In the genomic region with DNA sequence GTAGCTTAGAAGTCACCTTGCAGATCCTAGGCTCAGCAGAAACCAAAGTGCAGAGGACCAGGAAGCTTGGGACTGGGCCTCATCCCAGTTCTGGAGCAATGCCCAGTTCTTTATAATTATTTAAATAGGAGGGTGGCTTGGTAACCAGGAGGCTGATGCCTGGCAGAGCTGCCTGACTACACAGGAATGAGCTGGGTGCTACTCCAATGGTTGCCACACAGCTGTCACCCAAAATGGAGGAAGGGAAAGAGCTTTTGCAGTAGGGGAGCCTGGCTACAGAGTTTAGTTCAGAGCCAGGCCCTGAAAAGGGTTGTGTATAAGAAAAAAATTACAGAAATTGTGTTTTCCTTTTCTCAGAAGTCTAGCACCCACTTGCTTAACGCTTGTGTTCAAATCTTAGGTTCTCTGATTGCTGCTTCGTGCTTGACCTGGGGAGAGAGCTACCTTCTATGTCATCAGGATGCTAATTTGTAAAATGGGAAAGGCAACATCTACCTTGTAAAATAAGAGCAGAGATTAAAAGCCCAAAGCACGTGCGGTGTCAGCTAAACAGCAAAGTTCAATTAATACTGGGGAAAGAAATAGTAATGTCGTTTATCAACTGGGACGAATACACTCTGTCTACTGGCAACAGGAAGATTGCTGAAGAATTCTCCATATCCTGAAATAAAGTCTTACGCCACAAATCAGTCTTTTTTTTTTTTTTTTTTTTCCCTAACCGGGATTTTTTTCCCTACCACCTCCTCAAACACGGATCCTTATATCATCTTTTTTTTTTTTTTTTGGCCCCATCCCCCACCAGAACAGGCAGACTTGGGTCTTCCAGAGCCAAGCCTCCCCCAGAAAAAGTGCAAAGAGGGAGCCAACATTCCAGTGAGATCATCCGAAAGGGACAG, we compare ENCODE assay signal across 8 mouse cellular contexts. TPM values are rescaled to one million over a fixed set of nuclear protein-coding genes. Genes with fewer than 3 reads are reported as not detected.
DNase-seq lines count a peak whose midpoint lies in the region; ATAC-seq and TF ChIP-seq lines count a peak whose summit lies in the region.

No protein-coding gene starts in this region.

- H3K36me3 ChIP-seq in neural tube, embryonic 11.5 days (ENCODE audit: control insufficient read depth, insufficient read depth, low read length): peaks cover 3% of the 10 kb centered on the region
- no peaks in the 10 kb centered on the region; the same call in 1 of the 2 replicates for H3K36me3 ChIP-seq in limb, embryonic 11.5 days (ENCODE audit: control insufficient read depth, insufficient read depth, low read length)
- no peaks in the 10 kb centered on the region for H3K36me3 ChIP-seq in midbrain, embryonic 16.5 days (ENCODE audit: control insufficient read depth, insufficient read depth, low read length)

- H3K4me3 ChIP-seq in neural tube, embryonic 11.5 days (ENCODE audit: low read depth, low read length): peak overlapping the region; percentile 83
- peak overlapping the region; percentile 53 for H3K4me3 ChIP-seq in bone marrow macrophage, adult 2 months (ENCODE audit: insufficient read depth, low read length)
- peak overlapping the region; percentile 98 for H3K4me3 ChIP-seq in limb, embryonic 11.5 days (ENCODE audit: low read depth, low read length)
- peak overlapping the region; percentile 78 for H3K4me3 ChIP-seq in midbrain, embryonic 16.5 days (ENCODE audit: low read depth, low read length)

- H3K27me3 ChIP-seq in neural tube, embryonic 11.5 days (ENCODE audit: control insufficient read depth, insufficient read depth, low read length): no peaks in the 10 kb centered on the region
- H3K27me3 ChIP-seq in limb, embryonic 11.5 days (ENCODE audit: control insufficient read depth, insufficient read depth, low read length): no peaks in the 10 kb centered on the region
- no peaks in the 10 kb centered on the region for H3K27me3 ChIP-seq in midbrain, embryonic 16.5 days (ENCODE audit: control insufficient read depth, insufficient read depth, low read depth, low read length)

- WGBS in neural tube, embryonic 11.5 days: 20% methylated on average over 10 of the region's 10 CpGs
- WGBS in limb, embryonic 11.5 days: 13% methylated on average over 10 of the region's 10 CpGs
- 11% methylated on average over 10 of the region's 10 CpGs for WGBS in midbrain, embryonic 16.5 days

- TF ChIP-seq POLR2A in bone marrow macrophage, adult 2 months (IDR thresholded peaks at IDR 0.05; ENCODE audit: borderline replicate concordance, low read depth, low read length): no peak

- H3K9me3 ChIP-seq in neural tube, embryonic 11.5 days (ENCODE audit: control insufficient read depth, low read length): no peaks in the 10 kb centered on the region
- no peaks in the 10 kb centered on the region for H3K9me3 ChIP-seq in limb, embryonic 11.5 days (ENCODE audit: control insufficient read depth, low read length)
- H3K9me3 ChIP-seq in midbrain, embryonic 16.5 days (replicated peaks; ENCODE audit: control insufficient read depth, low read length, poor library complexity, severe bottlenecking): no peaks in the 10 kb centered on the region

- DNase-seq in neural tube, embryonic 11.5 days (ENCODE audit: low spot score): no peak
- DNase-seq in neural tube, embryonic 10.5 days (ENCODE audit: extremely low spot score, low spot score): no peak
- peak; percentile 9 for DNase-seq in gastrocnemius, postnatal 14 days
- DNase-seq in kidney, adult 11 months: peak; percentile 84
- DNase-seq in limb, embryonic 11.5 days (ENCODE audit: low spot score): no peak
- DNase-seq in spleen, postnatal 14 days (ENCODE audit: low spot score in 2 of 2): no peak

- H3K4me2 ChIP-seq in neural tube, embryonic 11.5 days (ENCODE audit: low read depth): peak overlapping the region; percentile 55
- H3K4me2 ChIP-seq in limb, embryonic 11.5 days (ENCODE audit: low read depth, severe bottlenecking): peak overlapping the region; percentile 54
- H3K4me2 ChIP-seq in midbrain, embryonic 16.5 days (ENCODE audit: low read length): peak overlapping the region; percentile 63

- H3K27ac ChIP-seq in neural tube, embryonic 11.5 days (ENCODE audit: low read depth, low read length): peak overlapping the region; percentile 72; the same call in 1 of the 2 replicates
- H3K27ac ChIP-seq in bone marrow macrophage, adult 2 months (ENCODE audit: insufficient read depth, low read depth, low read length): peak overlapping the region; percentile 76
- peak overlapping the region; percentile 73; the same call in 1 of the 2 replicates for H3K27ac ChIP-seq in limb, embryonic 11.5 days (replicated peaks; ENCODE audit: low read depth, low read length)
- peak overlapping the region; percentile 95 for H3K27ac ChIP-seq in midbrain, embryonic 16.5 days (ENCODE audit: low read length)

- peaks cover 24% of the 10 kb centered on the region for H3K4me1 ChIP-seq in neural tube, embryonic 11.5 days (ENCODE audit: control insufficient read depth, insufficient read depth, low read length)
- H3K4me1 ChIP-seq in bone marrow macrophage, adult 2 months (ENCODE audit: control insufficient read depth, insufficient read depth, low read length): peaks cover 27% of the 10 kb centered on the region
- peaks cover 4% of the 10 kb centered on the region; the same call in 1 of the 2 replicates for H3K4me1 ChIP-seq in limb, embryonic 11.5 days (ENCODE audit: control insufficient read depth, insufficient read depth, low read length)
- peaks cover 36% of the 10 kb centered on the region for H3K4me1 ChIP-seq in midbrain, embryonic 16.5 days (ENCODE audit: control insufficient read depth, insufficient read depth, low read length)

- no peak for TF ChIP-seq CTCF in bone marrow macrophage, adult 2 months (IDR thresholded peaks at IDR 0.05; ENCODE audit: low read depth, low read length)

- H3K9ac ChIP-seq in neural tube, embryonic 11.5 days (ENCODE audit: low read length): peak overlapping the region; percentile 58
- H3K9ac ChIP-seq in limb, embryonic 11.5 days (ENCODE audit: low read length): peak overlapping the region; percentile 91
- H3K9ac ChIP-seq in midbrain, embryonic 16.5 days (ENCODE audit: low read depth, low read length): peak overlapping the region; percentile 97

- intact Hi-C loops in gastrocnemius, postnatal 14 days (cut with DNase I; ENCODE audit: low total_unique reads): no loop called here

- no peak for ATAC-seq in neural tube, embryonic 11.5 days (ENCODE audit: insufficient read depth, low FRiP score, low TSS enrichment)
- ATAC-seq in limb, embryonic 11.5 days (ENCODE audit: insufficient number of reproducible peaks, low FRiP score, low TSS enrichment, low read depth): no peak
- ATAC-seq in midbrain, embryonic 16.5 days: no peak

RNA-seq across cellular contexts. Expression of a gene that starts 0.8 kb away (rescaled TPM):
- polyA plus RNA-seq in neural tube, embryonic 11.5 days (2014; fragmentation: Nextera tagmentation; extraction: Ambion mirVana): 194 and 196 TPM in 2 replicates
- 98.2 and 109 TPM in 2 replicates for polyA plus RNA-seq in bone marrow macrophage, adult 2 months (2012; ENCODE audit: insufficient read depth, insufficient read length, missing spikeins)
- total RNA-seq in gastrocnemius, postnatal 14 days (2021): 10 to 100 TPM; 90.6 to 96.0 TPM
- polyA plus RNA-seq in limb, embryonic 11.5 days (2014; fragmentation: Nextera tagmentation; extraction: Ambion mirVana): 89.9 and 103 TPM in 2 replicates
- polyA plus RNA-seq in midbrain, embryonic 16.5 days (2015; fragmentation: Nextera tagmentation; extraction: Ambion mirVana): 240 and 243 TPM in 2 replicates

RNA-seq across cellular contexts. Expression of a gene that starts 29.4 kb away (rescaled TPM):
- polyA plus RNA-seq in neural tube, embryonic 11.5 days (2014; fragmentation: Nextera tagmentation; extraction: Ambion mirVana): 61.5 and 71.3 TPM in 2 replicates
- 19.0 and 20.6 TPM in 2 replicates for polyA plus RNA-seq in bone marrow macrophage, adult 2 months (2012; ENCODE audit: insufficient read depth, insufficient read length, missing spikeins)
- 10 to 100 TPM; 17.5 to 20.2 TPM for total RNA-seq in gastrocnemius, postnatal 14 days (2021)
- polyA plus RNA-seq in limb, embryonic 11.5 days (2014; fragmentation: Nextera tagmentation; extraction: Ambion mirVana): 65.2 and 70.4 TPM in 2 replicates
- 65.3 and 72.9 TPM in 2 replicates for polyA plus RNA-seq in midbrain, embryonic 16.5 days (2015; fragmentation: Nextera tagmentation; extraction: Ambion mirVana)

Comparison
In these comparisons a context has a peak if more than half of its experiments do, and no peak if none do; other contexts are left out.
1. DNase-seq: peak in gastrocnemius, postnatal 14 days (single experiment) and kidney, adult 11 months (single experiment); none in neural tube, embryonic 11.5 days (single experiment), neural tube, embryonic 10.5 days (single experiment), limb, embryonic 11.5 days (single experiment) and spleen, postnatal 14 days (0 of 2).
2. Peak in every context shown above with its lines, with median percentiles within 50 percentile points of each other: H3K27ac ChIP-seq, H3K4me2 ChIP-seq, H3K4me3 ChIP-seq and H3K9ac ChIP-seq.